Mouse (Mus musculus): Measurements from ENCODE around the gene Iars. TPM values are rescaled to one million over a fixed set of nuclear protein-coding genes. Genes with fewer than 3 reads are reported as not detected.

Gene Iars
- polyA plus RNA-seq, 1 experiment from 2014 or later, result 94.3 TPM

DNA sequence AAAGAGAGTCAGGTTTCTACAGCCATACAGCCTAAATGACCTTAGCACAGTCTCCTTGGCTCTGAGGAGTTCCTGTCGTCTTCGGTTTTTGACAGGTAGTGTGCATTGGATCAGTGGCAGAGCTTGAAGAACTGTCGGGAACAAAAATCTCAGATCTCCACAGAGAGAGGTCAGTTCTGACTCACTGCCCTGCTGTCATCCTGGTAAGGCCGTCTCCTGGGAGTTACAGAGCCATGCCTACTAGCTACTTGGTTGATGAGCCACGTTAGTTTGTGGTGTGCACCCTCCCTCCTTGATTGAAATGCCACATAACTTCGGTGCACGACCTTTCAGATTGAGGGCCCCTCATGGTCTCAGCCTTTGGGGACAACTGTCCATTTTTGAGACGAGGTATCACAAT, 26.4 kb downstream of the Iars start:
- Histone ChIP-seq H3K9me3 (ENCODE audit: control insufficient read depth, low read length) (no peaks in the 10 kb centered on the region), H3K9ac (ENCODE audit: low read depth, low read length) (no peak overlapping the region), H3K4me1 (ENCODE audit: control insufficient read depth, insufficient read depth, low read length) (no peaks in the 10 kb centered on the region), H3K36me3 (ENCODE audit: control insufficient read depth, insufficient read depth, low read length) (peaks cover 85% of the 10 kb centered on the region), H3K27me3 (ENCODE audit: control insufficient read depth, insufficient read depth, low read length) (no peaks in the 10 kb centered on the region), H3K27ac (ENCODE audit: low read depth, low read length) (no peak overlapping the region), H3K4me3 (ENCODE audit: low read length) (no peak overlapping the region), H3K4me2 (replicated peaks; ENCODE audit: low read depth, low read length) (no peak overlapping the region)
- WGBS, result 90% methylated on average over 8 of the region's 8 CpGs
- ATAC-seq (ENCODE audit: low FRiP score, low TSS enrichment), result no peak

GRCm38 (mm10) chr13:49712047-49712721, 30.3 kb downstream of the Iars start:
- no peaks in the 10 kb centered on the region for H3K4me1 ChIP-seq (ENCODE audit: control insufficient read depth, insufficient read depth, low read length)
- no peak overlapping the region for H3K4me3 ChIP-seq (ENCODE audit: low read length)
- no peak overlapping the region for H3K4me2 ChIP-seq (replicated peaks; ENCODE audit: low read depth, low read length)
- H3K9ac ChIP-seq (ENCODE audit: low read depth, low read length), result no peak overlapping the region
- no peak overlapping the region for H3K27ac ChIP-seq (ENCODE audit: low read depth, low read length)
- ATAC-seq (ENCODE audit: low FRiP score, low TSS enrichment), result no peak
- no peaks in the 10 kb centered on the region for H3K9me3 ChIP-seq (ENCODE audit: control insufficient read depth, low read length)
- H3K36me3 ChIP-seq (ENCODE audit: control insufficient read depth, insufficient read depth, low read length), result peaks cover 84% of the 10 kb centered on the region
- WGBS, result 93% methylated on average over 12 of the region's 12 CpGs
- H3K27me3 ChIP-seq (ENCODE audit: control insufficient read depth, insufficient read depth, low read length), result no peaks in the 10 kb centered on the region

DNA sequence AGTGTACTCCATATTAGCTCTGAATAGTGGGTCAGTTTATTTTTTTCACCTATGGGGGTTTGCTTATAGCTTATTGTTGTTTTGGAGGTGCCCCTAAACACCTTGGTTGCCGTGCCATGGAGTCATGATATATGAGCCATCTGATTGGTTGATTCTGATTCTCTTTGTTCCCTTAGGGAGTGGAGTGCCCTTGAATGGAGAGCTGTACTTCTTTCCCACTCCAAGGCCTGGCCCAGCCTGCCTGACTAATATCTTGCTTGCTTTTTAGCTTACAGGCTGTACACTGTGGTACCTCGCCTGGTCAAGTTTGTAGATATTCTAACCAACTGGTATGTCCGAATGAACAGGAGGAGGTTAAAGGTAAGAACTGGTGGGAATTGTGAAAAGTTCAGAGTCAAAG, 37.4 kb downstream of the Iars start:
- ATAC-seq (ENCODE audit: low FRiP score, low TSS enrichment), result no peak
- no peaks in the 10 kb centered on the region for H3K27me3 ChIP-seq (ENCODE audit: control insufficient read depth, insufficient read depth, low read length)

DNA sequence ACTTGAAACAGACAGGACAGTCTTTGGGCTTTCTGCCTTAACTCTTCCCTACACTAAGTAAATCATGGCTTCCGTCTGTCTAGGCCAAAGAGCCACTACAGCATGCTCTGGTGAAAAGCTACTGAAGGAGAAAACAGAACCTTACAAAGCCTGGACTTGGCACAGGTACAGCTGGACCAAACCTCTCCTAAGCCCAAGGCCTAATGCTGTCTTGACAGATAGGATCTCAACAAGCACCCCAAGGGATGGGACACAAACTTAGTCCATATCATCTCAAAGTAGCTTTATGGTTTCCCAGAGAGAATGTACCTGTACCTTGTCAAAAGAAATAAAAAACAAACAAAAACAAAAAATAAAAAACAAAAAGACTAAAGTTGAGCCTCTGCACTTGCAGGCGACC, 54.5 kb downstream of the Iars start:
- Histone ChIP-seq H3K4me3 (ENCODE audit: low read length) (no peak overlapping the region), H3K36me3 (ENCODE audit: control insufficient read depth, insufficient read depth, low read length) (peaks cover 37% of the 10 kb centered on the region), H3K9ac (ENCODE audit: low read depth, low read length) (no peak overlapping the region), H3K27ac (ENCODE audit: low read depth, low read length) (no peak overlapping the region), H3K9me3 (ENCODE audit: control insufficient read depth, low read length) (no peaks in the 10 kb centered on the region), H3K4me2 (replicated peaks; ENCODE audit: low read depth, low read length) (no peak overlapping the region), H3K27me3 (ENCODE audit: control insufficient read depth, insufficient read depth, low read length) (no peaks in the 10 kb centered on the region), H3K4me1 (ENCODE audit: control insufficient read depth, insufficient read depth, low read length) (no peaks in the 10 kb centered on the region)
- ATAC-seq (ENCODE audit: low FRiP score, low TSS enrichment), result no peak
- 92% methylated on average over 2 of the region's 2 CpGs for WGBS

More for the DNA sequence above, 37.4 kb downstream of the Iars start:
- Histone ChIP-seq H3K4me1 (ENCODE audit: control insufficient read depth, insufficient read depth, low read length) (no peaks in the 10 kb centered on the region), H3K9ac (ENCODE audit: low read depth, low read length) (no peak overlapping the region), H3K4me3 (ENCODE audit: low read length) (no peak overlapping the region), H3K4me2 (replicated peaks; ENCODE audit: low read depth, low read length) (no peak overlapping the region), H3K36me3 (ENCODE audit: control insufficient read depth, insufficient read depth, low read length) (peaks cover 97% of the 10 kb centered on the region), H3K27ac (ENCODE audit: low read depth, low read length) (no peak overlapping the region), H3K9me3 (ENCODE audit: control insufficient read depth, low read length) (no peaks in the 10 kb centered on the region)
- WGBS, result 88% methylated on average over 3 of the region's 3 CpGs

DNA sequence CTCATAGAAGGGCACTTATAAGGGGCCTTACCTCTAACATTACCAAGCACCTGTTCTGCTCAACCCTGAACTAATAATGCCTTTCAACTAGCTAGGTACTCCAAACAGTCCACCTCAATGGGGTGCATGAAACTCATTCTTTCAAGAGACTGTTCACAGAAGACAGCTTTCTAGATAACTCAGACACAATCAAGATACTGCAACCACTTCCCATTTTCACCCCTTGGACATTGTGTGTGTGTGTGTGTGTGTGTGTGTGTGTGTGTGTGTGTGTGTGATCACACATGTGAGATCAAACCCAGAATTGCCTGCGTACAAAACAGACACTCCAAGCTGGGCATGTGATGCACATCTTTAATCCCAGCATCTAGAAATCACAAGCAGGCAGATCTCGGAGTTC, 56.1 kb downstream of the Iars start:
- ATAC-seq (ENCODE audit: low FRiP score, low TSS enrichment), result no peak
- H3K27me3 ChIP-seq (ENCODE audit: control insufficient read depth, insufficient read depth, low read length), result no peaks in the 10 kb centered on the region
- H3K4me1 ChIP-seq (ENCODE audit: control insufficient read depth, insufficient read depth, low read length), result no peaks in the 10 kb centered on the region
- no peak overlapping the region for H3K9ac ChIP-seq (ENCODE audit: low read depth, low read length)
- 93% methylated on average over 2 of the region's 2 CpGs for WGBS
- no peak overlapping the region for H3K27ac ChIP-seq (ENCODE audit: low read depth, low read length)
- H3K9me3 ChIP-seq (ENCODE audit: control insufficient read depth, low read length), result no peaks in the 10 kb centered on the region
- peaks cover 24% of the 10 kb centered on the region for H3K36me3 ChIP-seq (ENCODE audit: control insufficient read depth, insufficient read depth, low read length)
- H3K4me3 ChIP-seq (ENCODE audit: low read length), result no peak overlapping the region
- no peak overlapping the region for H3K4me2 ChIP-seq (replicated peaks; ENCODE audit: low read depth, low read length)

DNA sequence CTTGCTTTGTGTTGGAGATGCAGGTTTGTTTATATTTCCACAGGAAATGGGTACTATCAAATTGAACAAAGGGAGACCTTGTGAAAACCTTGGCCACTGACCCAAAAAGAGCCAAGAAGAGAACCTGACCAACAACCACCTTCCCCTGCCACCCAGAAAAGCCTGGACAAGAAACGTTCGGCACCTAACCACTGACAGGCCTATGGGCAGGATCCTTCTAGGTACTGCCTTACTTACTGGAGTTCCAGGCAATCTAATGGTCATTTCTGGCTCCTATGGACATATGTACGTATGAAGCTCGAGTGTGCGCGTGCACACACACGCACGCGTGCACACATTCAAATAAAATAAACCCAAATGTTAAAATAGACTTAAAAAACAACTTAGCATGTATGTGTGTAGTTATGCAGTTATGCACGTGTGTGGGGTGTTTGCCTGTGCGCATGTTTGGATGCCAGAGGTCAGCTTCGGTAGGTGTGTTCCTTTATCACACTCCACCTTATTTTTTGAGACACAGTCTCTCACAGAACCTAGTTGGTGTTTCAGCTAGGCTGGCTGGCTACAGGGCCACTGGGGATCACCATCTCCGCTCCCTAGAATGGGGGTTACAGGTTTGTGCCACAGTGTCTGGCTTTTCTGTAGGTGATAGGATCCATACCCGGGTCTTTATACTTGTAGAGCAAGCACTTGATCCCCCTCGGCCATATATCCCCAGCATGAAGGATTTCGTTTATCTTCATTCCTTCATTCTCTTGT, 59.6 kb downstream of the Iars start:
- Histone ChIP-seq H3K9ac (ENCODE audit: low read depth, low read length) (no peak overlapping the region), H3K4me2 (replicated peaks; ENCODE audit: low read depth, low read length) (no peak overlapping the region), H3K9me3 (ENCODE audit: control insufficient read depth, low read length) (peaks cover 2% of the 10 kb centered on the region; the same call in 1 of the 2 replicates), H3K4me3 (ENCODE audit: low read length) (no peak overlapping the region), H3K4me1 (ENCODE audit: control insufficient read depth, insufficient read depth, low read length) (no peaks in the 10 kb centered on the region), H3K27ac (ENCODE audit: low read depth, low read length) (no peak overlapping the region), H3K27me3 (ENCODE audit: control insufficient read depth, insufficient read depth, low read length) (no peaks in the 10 kb centered on the region), H3K36me3 (ENCODE audit: control insufficient read depth, insufficient read depth, low read length) (no peaks in the 10 kb centered on the region)
- ATAC-seq (ENCODE audit: low FRiP score, low TSS enrichment), result no peak
- 90% methylated on average over 16 of the region's 16 CpGs for whole genome bisulfite sequencing

DNA sequence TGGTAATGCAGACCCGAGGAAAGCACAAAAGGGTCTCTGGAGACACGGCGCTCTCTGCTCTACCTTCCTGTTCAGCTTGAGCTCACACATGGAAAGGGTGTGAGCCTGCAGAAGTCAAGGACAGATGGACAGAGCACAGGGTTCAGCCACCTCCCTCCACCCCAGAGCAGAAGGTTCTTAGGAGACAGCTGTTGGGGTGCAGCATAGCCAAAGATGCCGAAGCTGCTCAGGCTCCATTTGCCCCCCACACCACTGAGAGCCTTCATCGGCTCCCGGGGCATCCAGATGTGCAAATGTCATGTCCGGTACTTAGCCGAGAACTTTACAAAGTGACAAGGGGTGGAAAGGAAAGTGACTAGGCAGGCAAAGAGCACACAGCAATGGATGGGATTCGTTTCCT, 74.7 kb downstream of the Iars start:
- WGBS, result 88% methylated on average over 9 of the region's 9 CpGs
- Histone ChIP-seq H3K9me3 (ENCODE audit: control insufficient read depth, low read length) (no peaks in the 10 kb centered on the region), H3K9ac (ENCODE audit: low read depth, low read length) (no peak overlapping the region), H3K4me3 (ENCODE audit: low read length) (no peak overlapping the region), H3K4me1 (ENCODE audit: control insufficient read depth, insufficient read depth, low read length) (no peaks in the 10 kb centered on the region), H3K27ac (ENCODE audit: low read depth, low read length) (no peak overlapping the region), H3K27me3 (ENCODE audit: control insufficient read depth, insufficient read depth, low read length) (no peaks in the 10 kb centered on the region), H3K4me2 (replicated peaks; ENCODE audit: low read depth, low read length) (no peak overlapping the region), H3K36me3 (ENCODE audit: control insufficient read depth, insufficient read depth, low read length) (no peaks in the 10 kb centered on the region)
- no peak for ATAC-seq (ENCODE audit: low FRiP score, low TSS enrichment)

- ATAC-seq (ENCODE audit: low FRiP score, low TSS enrichment), result no peak
Observed at GRCm38 (mm10) chr13:49757966-49758365, 76.1 kb downstream of the Iars start.

GRCm38 (mm10) chr13:49760675-49761074, 78.8 kb downstream of the Iars start:
- Histone ChIP-seq H3K4me3 (ENCODE audit: low read length) (no peak overlapping the region), H3K27ac (ENCODE audit: low read depth, low read length) (no peak overlapping the region), H3K36me3 (ENCODE audit: control insufficient read depth, insufficient read depth, low read length) (no peaks in the 10 kb centered on the region), H3K27me3 (ENCODE audit: control insufficient read depth, insufficient read depth, low read length) (no peaks in the 10 kb centered on the region), H3K9ac (ENCODE audit: low read depth, low read length) (no peak overlapping the region), H3K4me2 (replicated peaks; ENCODE audit: low read depth, low read length) (no peak overlapping the region), H3K4me1 (ENCODE audit: control insufficient read depth, insufficient read depth, low read length) (no peaks in the 10 kb centered on the region), H3K9me3 (ENCODE audit: control insufficient read depth, low read length) (no peaks in the 10 kb centered on the region)
- 66% methylated on average over 1 of the region's 1 CpGs for WGBS
- no peak for ATAC-seq (ENCODE audit: low FRiP score, low TSS enrichment)

More at GRCm38 (mm10) chr13:49757966-49758365, 76.1 kb downstream of the Iars start:
- no peak overlapping the region for H3K9ac ChIP-seq (ENCODE audit: low read depth, low read length)
- H3K36me3 ChIP-seq (ENCODE audit: control insufficient read depth, insufficient read depth, low read length), result no peaks in the 10 kb centered on the region
- no peak overlapping the region for H3K27ac ChIP-seq (ENCODE audit: low read depth, low read length)
- no peaks in the 10 kb centered on the region for H3K27me3 ChIP-seq (ENCODE audit: control insufficient read depth, insufficient read depth, low read length)
- no peak overlapping the region for H3K4me3 ChIP-seq (ENCODE audit: low read length)
- H3K4me1 ChIP-seq (ENCODE audit: control insufficient read depth, insufficient read depth, low read length), result no peaks in the 10 kb centered on the region
- no peak overlapping the region for H3K4me2 ChIP-seq (replicated peaks; ENCODE audit: low read depth, low read length)
- WGBS, result 83% methylated on average over 4 of the region's 4 CpGs
- no peaks in the 10 kb centered on the region for H3K9me3 ChIP-seq (ENCODE audit: control insufficient read depth, low read length)

Measured in kidney, embryonic 14.5 days (tissue).